19 mouse cellular contexts compared by ENCODE assay signal in genomic region chr1:183954086-183954485, GRCm38 (mm10). TPM values are rescaled to one million over a fixed set of nuclear protein-coding genes. Genes with fewer than 3 reads are reported as not detected.
DNase-seq lines count a peak whose midpoint lies in the region; ATAC-seq and TF ChIP-seq lines count a peak whose summit lies in the region.
"Had no signal": no experiment of that assay in that cellular context is flagged by ENCODE, and none has a peak within 500 bp of the region (broad histone marks: within the 10 kb centered on the region; RNA-seq: fewer than 3 reads in every experiment).

No protein-coding gene starts in this region.

- intact Hi-C loops in heart, adult 2 months (cut with DNase I), result no loop called here

- no peaks in the 10 kb centered on the region for H3K36me3 ChIP-seq in heart, adult 2 months (ENCODE audit: control insufficient read depth, insufficient read depth, low read length)
- no peaks in the 10 kb centered on the region for H3K36me3 ChIP-seq in midbrain, embryonic 11.5 days (ENCODE audit: control insufficient read depth, insufficient read depth, low read length)
- H3K36me3 ChIP-seq: embryonic facial prominence, embryonic 12.5 days; hindbrain, embryonic 15.5 days; liver, embryonic 15.5 days; midbrain, embryonic 15.5 days; neural tube, embryonic 13.5 days had no signal

- no peak for ATAC-seq in midbrain, embryonic 11.5 days (ENCODE audit: low FRiP score)
- ATAC-seq: forebrain, postnatal 0 days; midbrain, embryonic 15.5 days had no signal

- H3K9me3 ChIP-seq in midbrain, embryonic 11.5 days (ENCODE audit: control insufficient read depth, low read length), result no peaks in the 10 kb centered on the region
- H3K9me3 ChIP-seq: embryonic facial prominence, embryonic 12.5 days; hindbrain, embryonic 15.5 days; liver, embryonic 15.5 days; midbrain, embryonic 15.5 days; neural tube, embryonic 13.5 days had no signal

- H3K79me2 ChIP-seq in heart, adult 2 months (replicated peaks; ENCODE audit: control insufficient read depth, insufficient read depth, low read length), result no peaks in the 10 kb centered on the region

- H3K4me2 ChIP-seq in midbrain, embryonic 11.5 days, result no peak overlapping the region
- H3K4me2 ChIP-seq: embryonic facial prominence, embryonic 12.5 days; hindbrain, embryonic 15.5 days; liver, embryonic 15.5 days; midbrain, embryonic 15.5 days; neural tube, embryonic 13.5 days had no signal

- H3K9ac ChIP-seq in heart, adult 2 months (ENCODE audit: low read depth, low read length), result no peak overlapping the region
- H3K9ac ChIP-seq in midbrain, embryonic 11.5 days (ENCODE audit: low read length), result no peak overlapping the region
- H3K9ac ChIP-seq: embryonic facial prominence, embryonic 12.5 days; forebrain, postnatal 0 days; hindbrain, embryonic 15.5 days; liver, embryonic 15.5 days; midbrain, embryonic 15.5 days; neural tube, embryonic 13.5 days had no signal

- WGBS in heart, adult 2 months, result 88% methylated on average over 2 of the region's 2 CpGs
- WGBS in midbrain, embryonic 11.5 days, result 89% methylated on average over 2 of the region's 2 CpGs

- no peak for TF ChIP-seq CTCF in heart, adult 2 months (IDR thresholded peaks at IDR 0.05)

- H3K27me3 ChIP-seq in heart, adult 2 months (ENCODE audit: control insufficient read depth, insufficient read depth, low read length), result no peaks in the 10 kb centered on the region
- no peaks in the 10 kb centered on the region for H3K27me3 ChIP-seq in midbrain, embryonic 11.5 days (ENCODE audit: control insufficient read depth, insufficient read depth, low read length)
- H3K27me3 ChIP-seq: embryonic facial prominence, embryonic 12.5 days; hindbrain, embryonic 15.5 days; liver, embryonic 15.5 days; midbrain, embryonic 15.5 days; neural tube, embryonic 13.5 days had no signal

- TF ChIP-seq EP300 in heart, adult 2 months (IDR thresholded peaks at IDR 0.05; ENCODE audit: insufficient read depth, low read depth, low read length), result no peak

- peak; percentile 11 for DNase-seq in adrenal gland, adult 8-10 months
- DNase-seq in adrenal gland, postnatal 25 days, result no peak
- peak; percentile 13 to 24 for DNase-seq in heart, adult 9 months (ENCODE audit: low spot score in 2 of 2)
- no peak for DNase-seq in heart, adult 2 months
- peak; percentile 79 for DNase-seq in NIH3T3 (ENCODE audit: low read depth)
- peak; percentile 6 for DNase-seq in lung, postnatal 36 days
- no peak for DNase-seq in midbrain, embryonic 11.5 days (ENCODE audit: low spot score, missing footprints)
- DNase-seq: cerebellum, adult 18-20 months; cerebellum, postnatal 14 days; forebrain, postnatal 0 days; kidney, adult 2 months; layer of hippocampus, adult 9-11 months; thymus, postnatal 4 days had no signal

- H3K4me3 ChIP-seq in heart, adult 2 months, result no peak overlapping the region
- no peak overlapping the region for H3K4me3 ChIP-seq in midbrain, embryonic 11.5 days (ENCODE audit: low read depth, low read length)
- H3K4me3 ChIP-seq: embryonic facial prominence, embryonic 12.5 days; hindbrain, embryonic 15.5 days; liver, embryonic 15.5 days; midbrain, embryonic 15.5 days; neural tube, embryonic 13.5 days had no signal

- no peaks in the 10 kb centered on the region for H3K4me1 ChIP-seq in heart, adult 2 months (ENCODE audit: control insufficient read depth, insufficient read depth, low read length)
- H3K4me1 ChIP-seq in midbrain, embryonic 11.5 days (ENCODE audit: control insufficient read depth, insufficient read depth, low read length), result no peaks in the 10 kb centered on the region
- H3K4me1 ChIP-seq: embryonic facial prominence, embryonic 12.5 days; hindbrain, embryonic 15.5 days; liver, embryonic 15.5 days; midbrain, embryonic 15.5 days; neural tube, embryonic 13.5 days had no signal

- H3K27ac ChIP-seq in heart, adult 2 months, result no peak overlapping the region
- H3K27ac ChIP-seq in midbrain, embryonic 11.5 days (ENCODE audit: low read depth, low read length), result no peak overlapping the region
- H3K27ac ChIP-seq: embryonic facial prominence, embryonic 12.5 days; hindbrain, embryonic 15.5 days; kidney, postnatal 0 days; liver, embryonic 15.5 days; midbrain, embryonic 15.5 days; neural tube, embryonic 13.5 days had no signal

- TF ChIP-seq POLR2A in heart, adult 2 months (IDR thresholded peaks at IDR 0.05; ENCODE audit: insufficient read depth, low read depth, low read length), result no peak

RNA-seq across cellular contexts. Expression of gene Dusp10, which starts 59.0 kb away (rescaled TPM):
- total RNA-seq in adrenal gland, adult 8-10 months (2022), result 10 to 100 TPM in 2 of 4 experiments, 1 to 10 TPM in 2; 7.9 to 26.6 (median 16.4) TPM
- 6.6 and 8.6 TPM in 2 replicates for total RNA-seq in adrenal gland, postnatal 25 days (2021)
- 1 to 10 TPM; 5.0 to 7.9 TPM for total RNA-seq in heart, adult 2 months (2021)
- 14.1 and 16.3 TPM in 2 replicates for polyA plus RNA-seq in heart, adult 2 months (2012; rRNA removed)
- polyA plus RNA-seq in midbrain, embryonic 11.5 days (2014; fragmentation: Nextera tagmentation; extraction: Ambion mirVana), result 9.0 and 10.4 TPM in 2 replicates

Comparison
In these comparisons a context has a peak if more than half of its experiments do, and no peak if none do; other contexts are left out.
1. DNase-seq: peak in adrenal gland, adult 8-10 months (single experiment), heart, adult 9 months (2 of 2), NIH3T3 (single experiment) and lung, postnatal 36 days (single experiment); none in adrenal gland, postnatal 25 days (single experiment), heart, adult 2 months (0 of 2) and midbrain, embryonic 11.5 days (single experiment).